Mouse (Mus musculus): ENCODE results near the gene Gm6760.

The Gm6760 gene

GRCm38 (mm10) chrX:64152098-64152497, at the start of gene Gm6760:
Gene Gm6760 (minus strand): TSS chrX:64152198.
- no peak for DNase-seq (ENCODE audit: low read depth, low spot score)
- Histone ChIP-seq H3K36me3 (ENCODE audit: control insufficient read depth, insufficient read depth, low read length, poor library complexity, severe bottlenecking) (no peaks in the 10 kb centered on the region), H3K27me3 (ENCODE audit: control insufficient read depth, insufficient read depth, low read length, poor library complexity, severe bottlenecking) (no peaks in the 10 kb centered on the region)

- no peak for DNase-seq (ENCODE audit: low read depth, low spot score)
- no peaks in the 10 kb centered on the region for H3K36me3 ChIP-seq (ENCODE audit: control insufficient read depth, insufficient read depth, low read length, poor library complexity, severe bottlenecking)
- H3K27me3 ChIP-seq (ENCODE audit: control insufficient read depth, insufficient read depth, low read length, poor library complexity, severe bottlenecking) = no peaks in the 10 kb centered on the region
Measured at GRCm38 (mm10) chrX:64181246-64181645, 29.2 kb upstream of the Gm6760 start.

- H3K36me3 ChIP-seq (ENCODE audit: control insufficient read depth, insufficient read depth, low read length, poor library complexity, severe bottlenecking) = no peaks in the 10 kb centered on the region
- DNase-seq (ENCODE audit: low read depth, low spot score) = no peak
- no peaks in the 10 kb centered on the region for H3K27me3 ChIP-seq (ENCODE audit: control insufficient read depth, insufficient read depth, low read length, poor library complexity, severe bottlenecking)
Measured at GRCm38 (mm10) chrX:64173248-64173647, 21.2 kb upstream of the Gm6760 start, which contains the start of gene 3830417A13Rik. Gene 3830417A13Rik (plus strand): TSS chrX:64173548.
